Mouse (Mus musculus): ENCODE results near the gene Sstr2. TPM values are rescaled to one million over a fixed set of nuclear protein-coding genes. Genes with fewer than 3 reads are reported as not detected.

The Sstr2 gene
- polyA plus RNA-seq, 1 experiment = 0.19 TPM

GRCm38 (mm10) chr11:113661835-113662351, 42.8 kb downstream of the Sstr2 start:
- WGBS = 83% methylated on average over 18 of the region's 18 CpGs
- no peak for DNase-seq (ENCODE audit: low read depth in 1 of 2, low spot score in 2 of 2)
- Histone ChIP-seq H3K27me3 (ENCODE audit: control insufficient read depth, insufficient read depth, low read length) (no peaks in the 10 kb centered on the region), H3K36me3 (ENCODE audit: control insufficient read depth, insufficient read depth, low read length) (peaks cover 31% of the 10 kb centered on the region), H3K4me3 (ENCODE audit: extremely low read depth, insufficient read depth, insufficient read length) (no peak overlapping the region), H3K27ac (ENCODE audit: insufficient read depth, low read length) (no peak overlapping the region), H3K4me1 (ENCODE audit: control insufficient read depth, insufficient read depth, insufficient read length) (peaks cover 2% of the 10 kb centered on the region; the same call in 1 of the 2 replicates)
- TF ChIP-seq POLR2A (IDR thresholded peaks at IDR 0.05; ENCODE audit: low read depth, low read length) = no peak
- no peak for TF ChIP-seq CTCF (IDR thresholded peaks at IDR 0.05; ENCODE audit: extremely low read depth, insufficient read depth, insufficient read length, insufficient replicate concordance)

GRCm38 (mm10) chr11:113664279-113664678, 45.1 kb downstream of the Sstr2 start:
- Histone ChIP-seq H3K4me3 (ENCODE audit: extremely low read depth, insufficient read depth, insufficient read length) (no peak overlapping the region), H3K27ac (ENCODE audit: insufficient read depth, low read length) (no peak overlapping the region), H3K36me3 (ENCODE audit: control insufficient read depth, insufficient read depth, low read length) (peaks cover 21% of the 10 kb centered on the region), H3K27me3 (ENCODE audit: control insufficient read depth, insufficient read depth, low read length) (no peaks in the 10 kb centered on the region), H3K4me1 (ENCODE audit: control insufficient read depth, insufficient read depth, insufficient read length) (peaks cover 2% of the 10 kb centered on the region; the same call in 1 of the 2 replicates)
- WGBS = 91% methylated on average over 2 of the region's 2 CpGs
- TF ChIP-seq POLR2A (IDR thresholded peaks at IDR 0.05; ENCODE audit: low read depth, low read length) (no peak), CTCF (IDR thresholded peaks at IDR 0.05; ENCODE audit: extremely low read depth, insufficient read depth, insufficient read length, insufficient replicate concordance) (no peak)
- DNase-seq (ENCODE audit: low read depth in 1 of 2, low spot score in 2 of 2) = no peak

- TF ChIP-seq POLR2A (IDR thresholded peaks at IDR 0.05; ENCODE audit: low read depth, low read length) (no peak), CTCF (IDR thresholded peaks at IDR 0.05; ENCODE audit: extremely low read depth, insufficient read depth, insufficient read length, insufficient replicate concordance) (no peak)
- peaks cover 2% of the 10 kb centered on the region; the same call in 1 of the 2 replicates for H3K4me1 ChIP-seq (ENCODE audit: control insufficient read depth, insufficient read depth, insufficient read length)
- H3K27ac ChIP-seq (ENCODE audit: insufficient read depth, low read length) = no peak overlapping the region
- no peaks in the 10 kb centered on the region for H3K27me3 ChIP-seq (ENCODE audit: control insufficient read depth, insufficient read depth, low read length)
- H3K36me3 ChIP-seq (ENCODE audit: control insufficient read depth, insufficient read depth, low read length) = peaks cover 16% of the 10 kb centered on the region
- no peak for DNase-seq (ENCODE audit: low read depth in 1 of 2, low spot score in 2 of 2)
- WGBS = 78% methylated on average over 6 of the region's 6 CpGs
- H3K4me3 ChIP-seq (ENCODE audit: extremely low read depth, insufficient read depth, insufficient read length) = no peak overlapping the region
These were observed 47.1 kb downstream of the Sstr2 start for GRCm38 (mm10) chr11:113666205-113666604.

GRCm38 (mm10) chr11:113666648-113667047, 47.5 kb downstream of the Sstr2 start:
- TF ChIP-seq POLR2A (IDR thresholded peaks at IDR 0.05; ENCODE audit: low read depth, low read length) (no peak), CTCF (IDR thresholded peaks at IDR 0.05; ENCODE audit: extremely low read depth, insufficient read depth, insufficient read length, insufficient replicate concordance) (no peak)
- H3K36me3 ChIP-seq (ENCODE audit: control insufficient read depth, insufficient read depth, low read length) = peaks cover 16% of the 10 kb centered on the region
- H3K4me3 ChIP-seq (ENCODE audit: extremely low read depth, insufficient read depth, insufficient read length) = no peak overlapping the region
- no peaks in the 10 kb centered on the region for H3K27me3 ChIP-seq (ENCODE audit: control insufficient read depth, insufficient read depth, low read length)
- WGBS = 45% methylated on average over 10 of the region's 10 CpGs
- no peak for DNase-seq (ENCODE audit: low read depth in 1 of 2, low spot score in 2 of 2)
- H3K4me1 ChIP-seq (ENCODE audit: control insufficient read depth, insufficient read depth, insufficient read length) = peaks cover 2% of the 10 kb centered on the region; the same call in 1 of the 2 replicates
- H3K27ac ChIP-seq (ENCODE audit: insufficient read depth, low read length) = no peak overlapping the region

- Histone ChIP-seq H3K4me3 (ENCODE audit: extremely low read depth, insufficient read depth, insufficient read length) (no peak overlapping the region), H3K36me3 (ENCODE audit: control insufficient read depth, insufficient read depth, low read length) (peaks cover 13% of the 10 kb centered on the region), H3K27me3 (ENCODE audit: control insufficient read depth, insufficient read depth, low read length) (no peaks in the 10 kb centered on the region), H3K27ac (ENCODE audit: insufficient read depth, low read length) (no peak overlapping the region), H3K4me1 (ENCODE audit: control insufficient read depth, insufficient read depth, insufficient read length) (peaks cover 2% of the 10 kb centered on the region; the same call in 1 of the 2 replicates)
- WGBS = 95% methylated on average over 2 of the region's 2 CpGs
- no peak for DNase-seq (ENCODE audit: low read depth in 1 of 2, low spot score in 2 of 2)
- TF ChIP-seq CTCF (IDR thresholded peaks at IDR 0.05; ENCODE audit: extremely low read depth, insufficient read depth, insufficient read length, insufficient replicate concordance) = no peak
- no peak for TF ChIP-seq POLR2A (IDR thresholded peaks at IDR 0.05; ENCODE audit: low read depth, low read length)
These were observed 48.0 kb downstream of the Sstr2 start for GRCm38 (mm10) chr11:113667122-113667521.

GRCm38 (mm10) chr11:113667704-113668103, 48.6 kb downstream of the Sstr2 start:
- Histone ChIP-seq H3K36me3 (ENCODE audit: control insufficient read depth, insufficient read depth, low read length) (peaks cover 13% of the 10 kb centered on the region), H3K4me1 (ENCODE audit: control insufficient read depth, insufficient read depth, insufficient read length) (peaks cover 2% of the 10 kb centered on the region; the same call in 1 of the 2 replicates), H3K27ac (ENCODE audit: insufficient read depth, low read length) (no peak overlapping the region), H3K4me3 (ENCODE audit: extremely low read depth, insufficient read depth, insufficient read length) (no peak overlapping the region), H3K27me3 (ENCODE audit: control insufficient read depth, insufficient read depth, low read length) (no peaks in the 10 kb centered on the region)
- 85% methylated on average over 4 of the region's 4 CpGs for WGBS
- DNase-seq (ENCODE audit: low read depth in 1 of 2, low spot score in 2 of 2) = no peak
- TF ChIP-seq CTCF (IDR thresholded peaks at IDR 0.05; ENCODE audit: extremely low read depth, insufficient read depth, insufficient read length, insufficient replicate concordance) (no peak), POLR2A (IDR thresholded peaks at IDR 0.05; ENCODE audit: low read depth, low read length) (no peak)

GRCm38 (mm10) chr11:113668857-113669256, 49.7 kb downstream of the Sstr2 start:
- Histone ChIP-seq H3K36me3 (ENCODE audit: control insufficient read depth, insufficient read depth, low read length) (peaks cover 9% of the 10 kb centered on the region), H3K27me3 (ENCODE audit: control insufficient read depth, insufficient read depth, low read length) (no peaks in the 10 kb centered on the region), H3K4me1 (ENCODE audit: control insufficient read depth, insufficient read depth, insufficient read length) (peaks cover 2% of the 10 kb centered on the region; the same call in 1 of the 2 replicates), H3K27ac (ENCODE audit: insufficient read depth, low read length) (no peak overlapping the region), H3K4me3 (ENCODE audit: extremely low read depth, insufficient read depth, insufficient read length) (no peak overlapping the region)
- no peak for TF ChIP-seq CTCF (IDR thresholded peaks at IDR 0.05; ENCODE audit: extremely low read depth, insufficient read depth, insufficient read length, insufficient replicate concordance)
- no peak for TF ChIP-seq POLR2A (IDR thresholded peaks at IDR 0.05; ENCODE audit: low read depth, low read length)
- DNase-seq (ENCODE audit: low read depth in 1 of 2, low spot score in 2 of 2) = no peak
- 82% methylated on average over 5 of the region's 5 CpGs for WGBS
